Mouse (Mus musculus) 3T3-L1 (cell line): ENCODE measurements at regions not wholly inside any gene's neighbourhood (a gene's known extent, or its start where the extent isn't known, plus 50 kb on each side); places are given as distances from the start of the nearest gene placed in this dataset.
A peak's percentile ranks its signal among the peaks of the same experiment; 100 is the strongest.
"Not testable (repeated sequence)": the region's sequence is repeated elsewhere in the genome, so short reads cannot be mapped to it uniquely, and the experiment has no call there.

Source experiments
- DNase-seq: peaks from one replicate; pipeline ENCODE4 v3.0.0-alpha.2; 2015; ENCODE audit warnings: low read depth, low spot score

- not testable (repeated sequence) for DNase-seq
Observed at GRCm38 (mm10) chr16:3334355-3334754, 256.5 kb upstream of the Olfr161 start.

GRCm38 (mm10) chr16:3343372-3343771 is 247.5 kb upstream of the Olfr161 start:
- peak; percentile 63 for DNase-seq

GRCm38 (mm10) chr16:3344725-3345380 is 246.0 kb upstream of the Olfr161 start:
- DNase-seq, result not testable (repeated sequence)

- not testable (repeated sequence) for DNase-seq
Observed at GRCm38 (mm10) chr16:3349382-3349781, 241.5 kb upstream of the Olfr161 start.

DNA sequence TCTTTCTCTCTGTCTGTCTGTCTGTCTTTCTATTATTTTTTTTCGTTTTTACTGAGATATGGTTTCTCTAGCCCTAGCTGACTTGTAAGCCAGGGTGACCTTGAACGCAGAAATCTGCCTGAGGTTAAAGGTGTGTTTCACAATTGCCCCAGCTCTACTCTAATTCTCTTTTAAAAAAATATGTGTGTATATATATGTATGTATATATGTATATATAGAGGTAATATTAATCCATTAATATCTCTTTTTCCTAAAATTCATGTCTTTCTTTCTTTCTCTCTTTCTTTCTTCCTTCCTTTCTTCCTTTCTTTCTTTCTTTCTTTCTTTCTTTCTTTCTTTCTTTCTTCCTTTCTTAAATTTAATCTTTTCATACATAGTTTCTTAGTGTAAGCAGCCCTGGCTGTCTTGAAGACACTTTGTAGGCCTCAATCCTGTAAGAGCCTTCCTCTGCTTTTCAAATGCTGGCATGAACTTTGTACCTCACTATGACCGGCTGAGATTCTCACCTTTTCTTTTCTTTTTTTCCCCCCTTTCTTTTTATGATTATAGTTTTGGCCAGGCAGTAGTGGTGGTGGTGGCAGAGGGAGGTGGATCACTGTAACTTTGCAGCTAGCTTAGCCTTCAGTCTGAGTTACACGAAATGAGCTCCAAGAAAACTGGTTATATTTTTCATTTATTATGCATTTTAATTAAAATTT is 240.8 kb upstream of the Olfr161 start:
- peak; percentile 28 for DNase-seq

GRCm38 (mm10) chr16:3350668-3351507 is 240.0 kb upstream of the Olfr161 start:
- peak; percentile 91 for DNase-seq

DNA sequence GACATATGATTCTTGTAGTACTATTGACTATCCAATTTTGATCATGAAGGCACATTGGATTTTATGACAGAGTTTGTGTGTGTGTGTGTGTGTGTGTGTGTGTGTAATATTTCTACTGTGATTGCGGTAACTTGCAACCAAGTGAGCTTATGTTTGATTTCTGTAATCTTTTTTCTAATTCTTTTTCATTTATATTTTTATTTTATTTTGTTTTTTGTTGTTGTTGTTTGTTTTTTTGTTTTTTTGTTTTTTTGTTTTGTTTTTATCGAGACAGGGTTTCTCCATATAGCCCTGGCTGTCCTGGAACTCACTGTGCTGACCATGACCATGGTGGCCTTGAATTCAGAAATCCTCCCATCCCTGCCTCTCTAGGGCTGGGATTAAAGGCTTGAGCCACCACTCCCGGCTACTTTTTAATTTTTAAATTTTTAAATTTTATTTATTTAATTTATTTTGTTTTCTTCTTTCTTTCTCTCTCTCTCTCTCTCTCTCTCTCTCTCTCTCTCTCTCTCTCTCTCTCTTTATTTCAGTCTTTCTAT is 239.3 kb upstream of the Olfr161 start:
- DNase-seq, result peak; percentile 9
